Mouse (Mus musculus) T-cell, adult 66 days (primary cell): ENCODE data around the gene Spocd1. TPM values are rescaled to one million over a fixed set of nuclear protein-coding genes. Genes with fewer than 3 reads are reported as not detected.

ENCODE experiments used
- total RNA-seq, 2 experiments: library from RNA; stranded (reverse); gene quantifications; 3 replicates in 1 of 2; 4 replicates in 1 of 2; pipeline ENCODE4 v1.2.4; 2023

The Spocd1 gene
- not detected for total RNA-seq

GRCm38 (mm10) chr4:129928949-129929348 lies at the start of gene Spocd1:
TSS of gene Spocd1 (plus strand) at chr4:129929249.

GRCm38 (mm10) chr4:129984421-129985061 lies 55.5 kb downstream of the Spocd1 start, which contains the start of gene Adgrb2:
TSS of gene Adgrb2 (plus strand) at chr4:129984870.

Other genes starting within 250 kb of the Spocd1 start
- gene Tmem39b, start 232.4 kb upstream of the Spocd1 start, total RNA-seq, result 10 to 100 TPM; 13.0 to 15.0 TPM
- 100 to 1,000 TPM; 135 to 141 TPM for gene Khdrbs1, start 186.9 kb upstream of the Spocd1 start, total RNA-seq
- gene Ptp4a2, start 118.0 kb upstream of the Spocd1 start, total RNA-seq, result 100 to 1,000 TPM; 310 to 329 TPM
- gene Adgrb2, start 55.6 kb downstream of the Spocd1 start, total RNA-seq, result 1 to 10 TPM; 1.8 to 2.8 TPM
- gene Col16a1, start 118.6 kb downstream of the Spocd1 start, total RNA-seq, result not detected
- 10 to 100 TPM; 31.2 to 32.0 TPM for gene Pef1, start 173.3 kb downstream of the Spocd1 start, total RNA-seq
- not detected for gene Hcrtr1, start 210.1 kb downstream of the Spocd1 start, total RNA-seq
- not detected for gene Tinagl1, start 245.9 kb downstream of the Spocd1 start, total RNA-seq